Mouse (Mus musculus) liver, postnatal 0 days (tissue): ENCODE data around the gene Cog3.

Experiments used
- CTCF ChIP-seq: sonication (generic); IDR thresholded peaks from 2 replicates; pipeline ENCODE4 v1.5.1; 2016; ENCODE audit warnings: antibody characterized with exemption, low read depth
- EP300 ChIP-seq: IDR thresholded peaks from 2 replicates; pipeline ENCODE4 v1.6.1; 2016; ENCODE audit warnings: antibody characterized with exemption, low read depth, mild to moderate bottlenecking

DNA sequence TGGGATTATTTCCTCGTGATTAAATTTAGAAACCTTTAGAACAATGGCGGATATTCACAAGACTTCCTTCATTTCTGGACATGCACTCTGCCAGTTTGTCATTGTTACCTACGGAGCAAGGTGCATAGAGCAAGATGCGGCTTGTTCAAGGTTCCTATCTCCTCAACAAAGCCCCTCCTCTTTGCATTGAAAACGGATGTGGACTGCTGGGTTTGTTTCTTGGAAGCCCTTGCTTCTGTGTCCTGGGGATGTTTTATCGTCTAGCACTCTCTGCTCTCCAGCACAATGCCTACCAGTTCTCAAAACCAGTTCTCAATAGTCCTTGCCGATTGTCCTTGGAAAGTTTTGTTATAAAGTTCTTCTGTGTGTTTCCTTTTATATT, 33.5 kb upstream of the Cog3 start:
- TF ChIP-seq CTCF (no peak), EP300 (no peak)
